Mouse (Mus musculus): ENCODE results near the gene Kbtbd13. TPM values are rescaled to one million over a fixed set of nuclear protein-coding genes. Genes with fewer than 3 reads are reported as not detected.
A peak's percentile ranks its signal among the peaks of the same experiment; 100 is the strongest.

The Kbtbd13 gene
- not detected in 2 replicates for total RNA-seq (2012; rRNA removed)
- polyA plus RNA-seq (2012; ENCODE audit: insufficient read depth in 1 of 2, insufficient read length in 2 of 2, low read depth in 1 of 2, low replicate concordance in 2 of 2, missing spikeins in 1 of 2): not detected

DNA sequence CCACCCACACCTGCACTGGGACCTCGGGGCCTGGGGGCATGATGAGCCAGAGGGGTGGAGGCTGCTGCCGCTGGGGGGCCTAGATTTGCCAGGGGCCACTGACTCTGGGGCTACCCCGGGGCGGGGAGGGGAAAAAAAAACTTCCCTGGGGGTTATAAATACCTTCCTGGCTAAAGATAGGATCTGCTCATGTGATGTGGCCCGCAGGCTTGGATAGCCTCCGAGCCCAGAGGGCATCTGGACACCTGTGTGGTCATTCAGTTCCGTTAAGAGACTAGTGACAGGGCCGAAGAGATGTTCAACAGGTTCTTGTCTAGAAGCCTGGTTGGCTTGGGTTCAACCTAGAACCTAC is at the start of gene Kbtbd13:
Gene Kbtbd13 (minus strand): TSS at position 40 of the 352 bp plus-strand sequence.
- Histone ChIP-seq H3K4me1 (ENCODE audit: control insufficient read depth in 1 of 2, insufficient read depth in 2 of 2, low read length in 2 of 2) (no peaks in the 10 kb centered on the region), H3K79me2 (ENCODE audit: control insufficient read depth, insufficient read depth, low read length, poor library complexity) (no peaks in the 10 kb centered on the region), H3K27me3 (ENCODE audit: control insufficient read depth in 1 of 2, insufficient read depth in 2 of 2, low read length in 2 of 2) (no peaks in the 10 kb centered on the region), H3K27ac (ENCODE audit: control insufficient read depth, low read depth, low read length) (no peak within 1 kb of the TSS), H3K36me3 (ENCODE audit: control insufficient read depth in 1 of 2, insufficient read depth in 2 of 2, low read length in 2 of 2) (no peaks in the 10 kb centered on the region), H3K4me3 (ENCODE audit: control insufficient read depth in 1 of 2, insufficient read depth in 1 of 2, low read depth in 2 of 2, low read length in 2 of 2) (no peak within 1 kb of the TSS), H3K9ac (ENCODE audit: control insufficient read depth, low read depth, low read length, poor library complexity, severe bottlenecking) (no peak within 1 kb of the TSS), H3K9me3 (replicated peaks; ENCODE audit: insufficient read depth, low read length) (no peaks in the 10 kb centered on the region)
- TF ChIP-seq SIN3A (IDR thresholded peaks at IDR 0.05; ENCODE audit: low read length) (no peak), BHLHE40 (IDR thresholded peaks at IDR 0.05; ENCODE audit: borderline replicate concordance, low read depth, low read length) (no peak), HCFC1 (IDR thresholded peaks at IDR 0.05; ENCODE audit: low read depth, low read length) (no peak), JUND (IDR thresholded peaks at IDR 0.05; ENCODE audit: low read depth, low read length) (no peak), GABPA (IDR thresholded peaks at IDR 0.05; ENCODE audit: low read depth, low read length) (no peak), MAX (IDR thresholded peaks at IDR 0.05; ENCODE audit: low read length) (no peak), ZKSCAN1 (IDR thresholded peaks at IDR 0.05; ENCODE audit: low read depth, low read length) (no peak), TBP (IDR thresholded peaks at IDR 0.05; ENCODE audit: low read depth, low read length) (no peak), MAZ (IDR thresholded peaks at IDR 0.05; ENCODE audit: low read depth, low read length) (no peak), RAD21 (IDR thresholded peaks at IDR 0.05; ENCODE audit: low read depth, low read length) (no peak), USF1 (IDR thresholded peaks at IDR 0.05; ENCODE audit: low read depth, low read length) (no peak), POLR2A (IDR thresholded peaks at IDR 0.05; ENCODE audit: control insufficient read depth in 1 of 2, insufficient read depth in 1 of 2, low read depth in 1 of 2, low read length in 2 of 2, poor library complexity in 1 of 2) (no peak), KAT2A (conservative IDR thresholded peaks at IDR 0.05; ENCODE audit: low read depth, low read length) (no peak), MAFK (IDR thresholded peaks at IDR 0.05; ENCODE audit: borderline replicate concordance, low read depth, low read length) (no peak), NRF1 (IDR thresholded peaks at IDR 0.05; ENCODE audit: insufficient read depth, low read depth, low read length, poor library complexity, severe bottlenecking) (no peak), TCF12 (IDR thresholded peaks at IDR 0.05; ENCODE audit: low read depth, low read length) (no peak)
- no peak for DNase-seq (ENCODE audit: low read depth, low spot score)

DNA sequence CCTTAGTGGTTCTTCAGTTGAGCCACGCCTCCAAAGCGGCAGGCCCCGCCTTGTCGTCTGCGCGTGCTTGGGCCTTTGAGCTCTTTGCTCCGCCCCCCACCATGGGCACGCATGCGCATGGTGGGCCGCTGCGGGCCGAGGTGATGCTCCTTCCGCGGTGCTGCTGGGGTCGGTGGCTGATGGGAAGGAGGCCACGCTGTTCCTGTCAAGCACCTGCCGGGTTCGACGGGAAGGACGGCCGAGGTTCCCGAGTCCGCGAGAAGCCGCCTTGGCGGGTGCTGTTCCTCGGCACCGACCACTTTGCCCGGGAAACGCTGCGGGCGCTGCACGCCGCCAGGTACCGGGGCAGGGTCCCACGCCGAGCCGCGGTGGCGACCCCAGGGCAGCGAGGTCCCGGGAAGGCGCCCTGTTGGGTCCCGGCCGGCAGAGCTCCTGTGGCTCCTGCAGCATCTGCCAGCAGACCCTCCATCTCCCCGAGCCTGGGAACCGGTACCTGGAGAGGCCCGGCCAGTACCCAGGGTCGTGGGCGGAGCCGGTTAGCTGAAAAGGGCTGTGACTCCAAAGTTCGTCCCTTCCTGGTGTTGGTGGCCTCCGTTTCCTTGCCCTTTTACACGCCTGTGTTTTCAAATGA is 44.3 kb upstream of the Kbtbd13 start, which contains the start of gene Mtfmt:
Gene Mtfmt (plus strand): TSS at position 112 of the 631 bp plus-strand sequence.
- Histone ChIP-seq H3K4me1 (ENCODE audit: control insufficient read depth in 1 of 2, insufficient read depth in 2 of 2, low read length in 2 of 2) (peaks cover 0 to 10% of the 10 kb centered on the region in 2 experiments; a peak in 3 of 4 replicates), H3K4me3 (ENCODE audit: control insufficient read depth in 1 of 2, insufficient read depth in 1 of 2, low read depth in 2 of 2, low read length in 2 of 2) (peak within 1 kb of the TSS; percentile 76 to 84), H3K9me3 (replicated peaks; ENCODE audit: insufficient read depth, low read length) (no peaks in the 10 kb centered on the region), H3K36me3 (ENCODE audit: control insufficient read depth in 1 of 2, insufficient read depth in 2 of 2, low read length in 2 of 2) (peaks cover 0 to 9% of the 10 kb centered on the region in 2 experiments; a peak in 2 of 4 replicates), H3K27me3 (ENCODE audit: control insufficient read depth in 1 of 2, insufficient read depth in 2 of 2, low read length in 2 of 2) (no peaks in the 10 kb centered on the region), H3K27ac (ENCODE audit: control insufficient read depth, low read depth, low read length) (peak within 1 kb of the TSS; percentile 3; the same call in 1 of the 2 replicates), H3K79me2 (ENCODE audit: control insufficient read depth, insufficient read depth, low read length, poor library complexity) (peaks cover 10% of the 10 kb centered on the region), H3K9ac (ENCODE audit: control insufficient read depth, low read depth, low read length, poor library complexity, severe bottlenecking) (peak within 1 kb of the TSS; percentile 86)
- peak; percentile 96 for DNase-seq (ENCODE audit: low read depth, low spot score)
- TF ChIP-seq ZC3H11A (IDR thresholded peaks at IDR 0.05; ENCODE audit: low read depth, low read length) (no peak), MYB (IDR thresholded peaks at IDR 0.05; ENCODE audit: low read depth, low read length) (no peak), TBP (IDR thresholded peaks at IDR 0.05; ENCODE audit: low read depth, low read length) (no peak), ZMIZ1 (IDR thresholded peaks at IDR 0.05; ENCODE audit: low read depth, low read length) (peak; percentile 79; the same call in 1 of the 2 replicates), MEF2A (IDR thresholded peaks at IDR 0.05; ENCODE audit: extremely low read depth, insufficient replicate concordance, low read depth, low read length, poor library complexity, severe bottlenecking) (no peak), CTCF (IDR thresholded peaks at IDR 0.05 in 2 of 3, conservative IDR thresholded peaks at IDR 0.05 in 1 of 3; ENCODE audit: control insufficient read depth in 1 of 3, insufficient read depth in 1 of 3, low read depth in 2 of 3, low read length in 3 of 3, poor library complexity in 1 of 3, severe bottlenecking in 1 of 3) (no peak), USF1 (IDR thresholded peaks at IDR 0.05; ENCODE audit: low read depth, low read length) (no peak), ZKSCAN1 (IDR thresholded peaks at IDR 0.05; ENCODE audit: low read depth, low read length) (no peak), JUND (IDR thresholded peaks at IDR 0.05; ENCODE audit: low read depth, low read length) (no peak), POLR2AphosphoS5 (IDR thresholded peaks at IDR 0.05; ENCODE audit: borderline replicate concordance, low read depth, low read length) (no peak), HCFC1 (IDR thresholded peaks at IDR 0.05; ENCODE audit: low read depth, low read length) (peak; percentile 72), NELFE (IDR thresholded peaks at IDR 0.05; ENCODE audit: low read depth, low read length) (peak; percentile 96), EP300 (IDR thresholded peaks at IDR 0.05; ENCODE audit: low read depth in 1 of 2, low read length in 2 of 2) (no peak), GATA1 (IDR thresholded peaks at IDR 0.05; ENCODE audit: low read depth, low read length) (no peak), RCOR1 (IDR thresholded peaks at IDR 0.05; ENCODE audit: low read depth, low read length) (no peak), MAX (IDR thresholded peaks at IDR 0.05; ENCODE audit: low read length) (peak; percentile 62; the same call in 1 of the 2 replicates), POLR2A (IDR thresholded peaks at IDR 0.05; ENCODE audit: control insufficient read depth in 1 of 2, insufficient read depth in 1 of 2, low read depth in 1 of 2, low read length in 2 of 2, poor library complexity in 1 of 2) (peak; percentile 89 to 92), NRF1 (IDR thresholded peaks at IDR 0.05; ENCODE audit: insufficient read depth, low read depth, low read length, poor library complexity, severe bottlenecking) (peak; percentile 95), ETS1 (IDR thresholded peaks at IDR 0.05; ENCODE audit: low read depth, low read length) (no peak), ZNF384 (IDR thresholded peaks at IDR 0.05; ENCODE audit: low read depth, low read length) (no peak), KAT2A (conservative IDR thresholded peaks at IDR 0.05; ENCODE audit: low read depth, low read length) (no peak)

Measured in MEL (cell line).